Mouse (Mus musculus) kidney, embryonic 16.5 days (tissue): Measurements from ENCODE around the gene Mcrip2. TPM values are rescaled to one million over a fixed set of nuclear protein-coding genes. Genes with fewer than 3 reads are reported as not detected.
A peak's percentile ranks its signal among the peaks of the same experiment; 100 is the strongest.

Experiments used
- ATAC-seq: fragments of 200-750 bp; cut with Nextera tagmentation; 2 replicates; pipeline ENCODE4 v1.8.0; 2017; ENCODE audit warnings: moderate TSS enrichment; ENCODE audit not compliant: low FRiP score, low TSS enrichment
- H3K27ac ChIP-seq: fragments of 300-500 bp; sonication (generic); 2 replicates; pipeline ENCODE4 v1.5.1; 2014; ENCODE audit warnings: low read length
- H3K27me3 ChIP-seq: fragments of 300-500 bp; sonication (generic); 2 replicates; pipeline ENCODE4 v1.6.1; 2014; ENCODE audit warnings: low read length, control low read depth, mixed read lengths; ENCODE audit not compliant: insufficient read depth
- H3K36me3 ChIP-seq: fragments of 300-500 bp; sonication (generic); 2 replicates; pipeline ENCODE4 v1.6.1; 2014; ENCODE audit warnings: low read length, control low read depth, mixed read lengths; ENCODE audit not compliant: insufficient read depth
- H3K4me1 ChIP-seq: fragments of 300-500 bp; sonication (generic); 2 replicates; pipeline ENCODE4 v1.6.1; 2014; ENCODE audit warnings: low read length, control low read depth, mixed read lengths; ENCODE audit not compliant: insufficient read depth
- H3K4me2 ChIP-seq: fragments of 300-500 bp; sonication (generic); replicated peaks from 2 replicates; pipeline ENCODE4 v1.6.1; 2014; ENCODE audit warnings: low read depth, low read length
- H3K4me3 ChIP-seq: fragments of 300-500 bp; sonication (generic); 2 replicates; pipeline ENCODE4 v1.5.1; 2014; ENCODE audit warnings: mild to moderate bottlenecking, low read length
- H3K9ac ChIP-seq: fragments of 300-500 bp; sonication (generic); replicated peaks from 2 replicates; pipeline ENCODE4 v1.6.1; 2014; ENCODE audit warnings: low read length
- H3K9me3 ChIP-seq: fragments of 300-500 bp; sonication (generic); 2 replicates; pipeline ENCODE4 v1.6.1; 2016; ENCODE audit warnings: low read length, control low read depth
- WGBS: fragments of 180-500 bp; shearing (Covaris S2); extraction: QIAGEN DNeasy Blood & Tissue Kit; methylation state at CpG from one replicate; pipeline ENCODE4 v1.1.7; 2014; 5-methylcytosine and 5-hydroxymethylcytosine counted together
- polyA plus RNA-seq: library from polyadenylated mRNA; unstranded; fragments of >200 nt; fragmentation: Nextera tagmentation; extraction: Ambion mirVana; gene quantifications from 2 replicates; pipeline ENCODE4 v1.2.1, GENCODE M21; 2015

Gene Mcrip2
- polyA plus RNA-seq, 1 experiment from 2014 or later = 79.2 TPM

DNA sequence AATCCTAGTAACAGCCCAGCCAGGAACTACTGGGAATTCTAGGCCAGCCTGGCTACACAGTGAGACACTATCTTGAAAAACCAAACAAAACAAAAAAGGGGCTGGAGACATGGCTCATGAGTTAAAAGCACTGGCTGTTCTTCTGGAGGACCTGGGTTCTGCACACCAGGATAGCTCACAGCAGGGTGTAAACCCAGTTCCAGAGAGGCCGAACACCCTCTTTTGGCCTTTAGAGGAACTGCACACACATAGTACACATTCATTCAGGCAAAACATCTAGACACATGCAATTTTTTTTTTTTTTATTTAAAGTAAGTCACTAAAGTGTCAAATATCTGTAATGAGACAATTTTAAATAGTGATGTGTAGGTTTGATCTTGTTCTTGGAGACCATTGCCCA is 31.6 kb upstream of the Mcrip2 start:
- WGBS = 97% methylated on average over 1 of the region's 1 CpGs

DNA sequence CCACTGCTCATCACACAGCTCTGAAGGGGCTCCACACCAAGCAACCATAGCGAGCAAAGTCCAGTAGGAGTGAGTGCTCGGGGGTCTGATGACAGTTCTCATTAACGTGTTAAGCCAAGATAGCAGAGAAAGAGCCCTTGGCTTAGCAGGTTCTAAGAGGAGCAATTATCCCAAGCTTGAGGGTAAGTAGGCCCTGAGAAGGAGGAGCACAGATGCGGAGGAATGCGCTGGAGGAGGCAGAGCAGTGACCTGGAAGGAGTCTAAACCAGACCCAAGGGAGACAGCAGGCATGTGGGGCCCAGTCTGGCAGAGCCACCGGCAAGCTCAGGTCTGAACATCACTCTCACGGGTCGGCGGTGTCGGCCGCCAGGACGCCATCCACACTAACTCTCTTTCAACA is 27.3 kb upstream of the Mcrip2 start:
- peak overlapping the region; percentile 2; the same call in 1 of the 2 replicates for H3K9ac ChIP-seq
- H3K4me1 ChIP-seq = peaks cover 18% of the 10 kb centered on the region; the same call in 1 of the 2 replicates
- H3K36me3 ChIP-seq = peaks cover 6% of the 10 kb centered on the region; the same call in 1 of the 2 replicates
- WGBS = 49% methylated on average over 12 of the region's 12 CpGs
- H3K9me3 ChIP-seq = no peaks in the 10 kb centered on the region
- H3K27me3 ChIP-seq = no peaks in the 10 kb centered on the region
- no peak overlapping the region for H3K4me3 ChIP-seq
- peak overlapping the region; percentile 11 for H3K27ac ChIP-seq
- 0 out of 2 replicates have a peak, but pooled peaks have one; percentile 29 for ATAC-seq
- no peak overlapping the region for H3K4me2 ChIP-seq

More for the DNA sequence above, 31.6 kb upstream of the Mcrip2 start:
- Histone ChIP-seq H3K9me3 (no peaks in the 10 kb centered on the region), H3K9ac (no peak overlapping the region), H3K4me1 (peaks cover 14% of the 10 kb centered on the region; the same call in 1 of the 2 replicates), H3K4me3 (no peak overlapping the region), H3K27ac (no peak overlapping the region), H3K4me2 (no peak overlapping the region), H3K36me3 (peaks cover 6% of the 10 kb centered on the region; the same call in 1 of the 2 replicates), H3K27me3 (no peaks in the 10 kb centered on the region)
- no peak for ATAC-seq

DNA sequence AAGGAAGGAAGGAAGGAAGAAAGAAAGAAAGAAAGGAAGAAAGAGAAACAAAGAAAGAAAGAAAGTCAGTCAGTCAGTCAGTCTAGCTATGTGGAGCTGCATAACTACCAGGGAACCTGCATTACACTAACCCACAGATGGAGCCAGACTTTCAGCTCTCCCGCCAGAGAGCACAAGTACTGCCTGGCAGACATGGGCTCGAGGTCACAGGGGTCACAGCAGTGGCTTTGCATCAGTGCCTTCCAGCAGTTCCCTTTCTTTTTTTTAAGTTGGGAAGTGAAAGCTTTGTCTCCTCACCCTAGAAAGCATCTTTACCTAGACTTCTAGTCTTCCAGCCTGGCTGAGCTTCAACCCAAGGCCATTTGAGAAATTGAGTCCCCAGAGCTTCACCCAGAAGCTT is 26.9 kb upstream of the Mcrip2 start:
- 28% methylated on average over 2 of the region's 2 CpGs for WGBS
- Histone ChIP-seq H3K9me3 (no peaks in the 10 kb centered on the region), H3K27ac (peak overlapping the region; percentile 11), H3K9ac (no peak overlapping the region), H3K27me3 (no peaks in the 10 kb centered on the region), H3K4me1 (peaks cover 18% of the 10 kb centered on the region; the same call in 1 of the 2 replicates), H3K4me2 (no peak overlapping the region), H3K4me3 (no peak overlapping the region), H3K36me3 (peaks cover under 1% of the 10 kb centered on the region; the same call in 1 of the 2 replicates)
- ATAC-seq = no peak

DNA sequence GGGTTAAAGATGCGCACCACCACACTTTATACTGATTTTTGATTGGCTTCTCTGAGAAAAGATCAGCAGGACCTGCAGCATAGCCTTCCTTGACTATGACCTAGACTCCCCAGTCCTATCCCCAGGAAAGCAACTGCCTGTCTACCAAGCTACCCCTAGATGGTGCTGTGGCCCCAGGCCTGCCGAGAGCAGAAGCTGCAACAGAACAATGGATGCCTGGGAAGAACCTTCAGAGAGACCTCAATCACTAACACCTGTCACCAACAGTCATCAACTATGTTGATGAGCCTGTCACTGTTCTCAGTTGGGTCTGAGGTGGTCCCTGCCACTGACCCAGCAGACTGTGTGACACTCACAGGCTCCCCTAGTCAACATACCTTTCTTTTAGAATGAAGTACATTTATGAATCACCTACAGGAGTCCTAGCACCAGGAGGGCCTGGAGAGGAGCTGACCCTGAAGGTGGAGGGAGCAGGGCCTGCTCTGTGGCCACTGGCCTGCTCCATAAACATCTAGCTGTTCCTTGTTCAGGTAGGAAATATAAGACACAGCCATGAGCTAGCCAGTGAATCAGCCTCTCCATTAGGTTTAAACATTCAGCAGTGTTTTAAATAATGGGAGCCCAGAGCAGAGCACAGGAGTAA is 25.5 kb upstream of the Mcrip2 start:
- H3K9ac ChIP-seq = no peak overlapping the region
- peaks cover 18% of the 10 kb centered on the region; the same call in 1 of the 2 replicates for H3K4me1 ChIP-seq
- H3K4me3 ChIP-seq = no peak overlapping the region
- H3K27me3 ChIP-seq = no peaks in the 10 kb centered on the region
- no peaks in the 10 kb centered on the region for H3K9me3 ChIP-seq
- H3K4me2 ChIP-seq = no peak overlapping the region
- peak overlapping the region; percentile 54; the same call in 1 of the 2 replicates for H3K27ac ChIP-seq
- H3K36me3 ChIP-seq = 0 out of 2 replicates have a peak, but pooled peaks cover 5% of the 10 kb centered on the region
- 41% methylated on average over 2 of the region's 2 CpGs for WGBS
- peak; percentile 80 for ATAC-seq

DNA sequence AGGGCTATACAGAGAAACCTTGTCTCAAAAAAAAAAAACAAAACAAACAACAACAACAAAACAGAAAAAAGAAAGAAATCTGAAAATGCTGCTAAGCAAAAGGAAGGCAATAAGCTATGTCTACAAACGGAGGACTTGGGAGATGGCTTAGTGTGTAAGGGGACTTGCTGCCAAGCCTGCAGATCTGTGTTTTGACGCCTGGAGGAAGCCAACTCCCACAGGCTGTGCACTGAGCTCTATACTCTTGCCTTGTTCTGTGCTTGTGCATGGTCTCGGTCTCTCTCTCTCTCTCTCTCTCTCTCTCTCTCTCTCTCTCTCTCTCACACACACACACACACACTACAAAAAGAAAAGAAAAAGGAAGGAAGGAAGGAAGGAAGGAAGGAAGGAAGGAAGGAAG is 20.3 kb upstream of the Mcrip2 start:
- 81% methylated on average over 3 of the region's 3 CpGs for WGBS
- H3K36me3 ChIP-seq = peaks cover 26% of the 10 kb centered on the region

DNA sequence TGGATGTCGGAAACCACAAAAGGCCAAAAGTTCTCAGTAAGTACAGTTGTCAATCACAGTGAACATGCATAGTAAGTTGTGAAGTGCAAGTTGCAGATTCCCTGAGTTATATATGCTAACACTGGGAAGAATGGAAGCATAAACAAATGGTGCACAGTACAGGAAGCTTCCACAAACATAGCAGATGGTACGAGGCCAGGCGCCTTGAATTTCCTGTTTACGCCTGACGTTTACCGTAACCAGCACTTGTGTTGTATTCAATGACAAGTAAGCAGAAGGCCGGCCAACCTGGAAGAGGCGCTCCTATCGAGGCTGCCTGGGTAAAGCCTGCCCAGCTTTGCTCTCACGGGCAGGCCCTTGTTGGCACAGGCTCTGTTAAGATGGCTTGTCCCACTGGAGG is 18.9 kb upstream of the Mcrip2 start:
- no peak for ATAC-seq
- 83% methylated on average over 10 of the region's 10 CpGs for WGBS
- no peak overlapping the region for H3K9ac ChIP-seq

More for the DNA sequence above, 20.3 kb upstream of the Mcrip2 start:
- Histone ChIP-seq H3K9ac (no peak overlapping the region), H3K9me3 (no peaks in the 10 kb centered on the region), H3K27me3 (no peaks in the 10 kb centered on the region), H3K4me1 (no peaks in the 10 kb centered on the region), H3K27ac (no peak overlapping the region), H3K4me2 (no peak overlapping the region), H3K4me3 (no peak overlapping the region)
- no peak for ATAC-seq

DNA sequence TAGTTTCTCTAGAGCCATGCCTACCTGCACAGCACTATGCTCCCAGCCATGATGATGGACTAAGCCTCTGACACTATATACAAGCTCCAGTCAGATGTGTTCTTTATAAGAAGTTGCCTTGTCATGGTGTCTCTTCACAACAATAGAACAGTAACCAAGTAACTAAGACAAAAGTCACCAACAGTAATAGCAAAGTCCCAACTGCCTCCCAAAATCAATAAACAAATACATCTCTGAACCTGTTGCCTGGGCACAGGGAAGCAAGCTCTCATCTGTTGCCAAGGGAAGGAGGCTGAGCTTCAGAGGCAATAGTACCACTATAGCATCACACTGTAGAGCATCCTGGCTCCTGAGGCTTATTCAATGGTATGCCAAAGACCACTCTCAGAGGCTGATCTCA is 18.2 kb upstream of the Mcrip2 start:
- no peaks in the 10 kb centered on the region for H3K4me1 ChIP-seq
- H3K4me2 ChIP-seq = no peak overlapping the region
- no peaks in the 10 kb centered on the region for H3K9me3 ChIP-seq
- no peaks in the 10 kb centered on the region for H3K27me3 ChIP-seq
- no peak for ATAC-seq
- H3K4me3 ChIP-seq = no peak overlapping the region
- peaks cover 41% of the 10 kb centered on the region for H3K36me3 ChIP-seq
- H3K27ac ChIP-seq = no peak overlapping the region
- no peak overlapping the region for H3K9ac ChIP-seq

More for the DNA sequence above, 18.9 kb upstream of the Mcrip2 start:
- H3K36me3 ChIP-seq = peaks cover 39% of the 10 kb centered on the region
- H3K4me1 ChIP-seq = no peaks in the 10 kb centered on the region
- H3K9me3 ChIP-seq = no peaks in the 10 kb centered on the region
- no peak overlapping the region for H3K27ac ChIP-seq
- no peak overlapping the region for H3K4me3 ChIP-seq
- H3K27me3 ChIP-seq = no peaks in the 10 kb centered on the region
- H3K4me2 ChIP-seq = no peak overlapping the region

DNA sequence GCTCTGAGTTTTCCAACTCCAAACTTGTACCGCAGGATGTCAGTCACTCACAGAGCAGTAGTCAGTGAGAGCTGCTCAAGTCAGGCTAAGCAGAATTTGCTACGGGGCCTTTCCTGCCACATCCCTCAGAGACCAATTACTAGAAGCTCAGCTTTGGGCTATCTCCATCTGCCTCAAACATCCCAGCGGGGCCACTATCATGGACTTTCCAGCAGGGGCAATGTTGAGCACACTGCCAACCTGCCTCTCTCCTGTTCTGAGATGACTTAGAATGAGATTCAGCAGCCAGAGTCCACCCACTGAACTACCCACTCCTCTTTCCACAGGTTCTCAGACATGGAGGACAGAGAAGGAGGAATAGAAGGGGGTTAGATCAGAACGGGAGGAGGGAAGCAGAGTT is 17.1 kb upstream of the Mcrip2 start:
- Histone ChIP-seq H3K27me3 (no peaks in the 10 kb centered on the region), H3K27ac (no peak overlapping the region), H3K4me3 (no peak overlapping the region), H3K4me2 (no peak overlapping the region), H3K36me3 (peaks cover 41% of the 10 kb centered on the region), H3K4me1 (peaks cover 12% of the 10 kb centered on the region), H3K9ac (no peak overlapping the region), H3K9me3 (no peaks in the 10 kb centered on the region)
- WGBS = 72% methylated on average over 4 of the region's 4 CpGs
- no peak for ATAC-seq

DNA sequence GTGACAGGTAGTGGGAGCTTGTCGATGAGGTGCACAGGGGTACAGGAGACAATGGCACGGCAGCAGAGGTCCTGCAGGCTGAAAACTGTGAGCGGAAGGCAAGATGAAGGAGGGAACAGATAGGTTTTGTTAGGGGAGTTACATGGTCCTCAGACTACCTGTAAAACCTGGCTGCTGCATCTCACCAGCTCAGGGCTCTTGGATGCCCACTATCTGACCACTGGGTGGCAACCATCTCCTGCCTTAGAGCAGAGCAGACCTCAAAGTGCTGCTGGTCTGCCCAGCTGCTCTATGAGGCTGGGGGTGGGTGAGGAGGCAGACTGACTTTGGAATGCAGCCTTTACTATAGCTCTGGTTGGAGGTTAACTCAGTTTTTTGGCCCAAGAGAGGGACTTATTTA is 15.3 kb upstream of the Mcrip2 start:
- H3K36me3 ChIP-seq = peaks cover 41% of the 10 kb centered on the region
- H3K4me2 ChIP-seq = no peak overlapping the region
- H3K4me1 ChIP-seq = peaks cover 22% of the 10 kb centered on the region
- 94% methylated on average over 3 of the region's 3 CpGs for WGBS
- no peak overlapping the region for H3K4me3 ChIP-seq
- no peak overlapping the region for H3K9ac ChIP-seq
- no peak overlapping the region for H3K27ac ChIP-seq
- H3K27me3 ChIP-seq = no peaks in the 10 kb centered on the region
- H3K9me3 ChIP-seq = no peaks in the 10 kb centered on the region
- ATAC-seq = no peak

DNA sequence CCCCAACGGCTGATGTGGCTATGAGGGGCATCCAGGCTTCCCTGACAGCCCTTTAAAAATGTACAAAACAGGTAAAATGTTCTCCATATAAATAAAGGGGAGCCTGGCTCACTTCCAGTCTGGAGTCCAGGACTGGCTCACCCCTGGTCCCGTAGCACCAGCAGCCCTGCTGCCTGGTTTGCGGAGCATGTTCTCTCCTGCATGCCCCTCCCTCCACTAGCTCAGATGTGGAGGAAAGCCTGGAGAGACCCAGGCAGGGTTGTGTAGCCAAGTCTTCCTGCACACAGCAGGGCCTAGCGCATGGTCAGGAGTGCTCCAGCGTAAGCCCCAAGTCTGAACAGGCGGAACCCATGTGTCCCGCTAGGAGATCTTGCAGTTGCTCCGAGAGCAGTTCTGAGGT is 14.7 kb upstream of the Mcrip2 start:
- Histone ChIP-seq H3K9me3 (no peaks in the 10 kb centered on the region), H3K9ac (no peak overlapping the region), H3K4me1 (peaks cover 22% of the 10 kb centered on the region), H3K4me3 (no peak overlapping the region), H3K4me2 (no peak overlapping the region), H3K27ac (no peak overlapping the region), H3K27me3 (no peaks in the 10 kb centered on the region), H3K36me3 (peaks cover 40% of the 10 kb centered on the region)
- no peak for ATAC-seq
- 82% methylated on average over 8 of the region's 8 CpGs for WGBS
